Comparison of ENCODE assay signal across 28 mouse cellular contexts in genomic region chr17:78137986-78138385, GRCm38 (mm10).
"Had no signal": no experiment of that assay in that cellular context is flagged by ENCODE, and none has a peak within 500 bp of the region (broad histone marks: within the 10 kb centered on the region; RNA-seq: fewer than 3 reads in every experiment).

No protein-coding gene starts in this region.

- DNase-seq: gastrocnemius, adult 2 months; gastrocnemius, postnatal 10 days; gastrocnemius, postnatal 25 days; heart, adult 18-20 months; heart, postnatal 10 days; heart, postnatal 4 days; kidney, adult 18-20 months; kidney, adult 8-10 months; kidney, postnatal 10 days; kidney, postnatal 25 days; kidney, postnatal 4 days; liver; liver, embryonic 13.5 days had no signal

- H3K4me1 ChIP-seq: heart, embryonic 10.5 days; heart, embryonic 12.5 days; hindbrain, embryonic 12.5 days; intestine, embryonic 15.5 days; limb, embryonic 10.5 days; limb, embryonic 12.5 days; liver, embryonic 13.5 days; liver, embryonic 15.5 days had no signal

- ATAC-seq: hindbrain, embryonic 16.5 days; inflammation-experienced regulatory T-cells, adult 6 months; intestine, embryonic 15.5 days; intestine, postnatal 0 days had no signal

- H3K27ac ChIP-seq: gastrocnemius, adult 2 months; heart, embryonic 10.5 days; hindbrain, embryonic 10.5 days; hindbrain, embryonic 12.5 days; hindbrain, embryonic 14.5 days; intestine, embryonic 15.5 days; layer of hippocampus, adult 2 months; left cerebral cortex, adult 2 months; limb, embryonic 10.5 days; limb, embryonic 12.5 days; liver, embryonic 13.5 days; liver, embryonic 15.5 days had no signal

- H3K36me3 ChIP-seq: heart, embryonic 10.5 days; heart, embryonic 12.5 days; hindbrain, embryonic 10.5 days; hindbrain, embryonic 12.5 days; intestine, embryonic 15.5 days; limb, embryonic 10.5 days; limb, embryonic 12.5 days; liver, embryonic 13.5 days; liver, embryonic 15.5 days had no signal

- H3K4me3 ChIP-seq: gastrocnemius, adult 2 months; heart, embryonic 10.5 days; heart, embryonic 12.5 days; hindbrain, embryonic 10.5 days; hindbrain, embryonic 12.5 days; intestine, embryonic 15.5 days; layer of hippocampus, adult 2 months; left cerebral cortex, adult 2 months; limb, embryonic 10.5 days; limb, embryonic 12.5 days; liver, embryonic 13.5 days; liver, embryonic 15.5 days had no signal

- H3K9ac ChIP-seq: heart, embryonic 12.5 days; hindbrain, embryonic 12.5 days; hindbrain, embryonic 14.5 days; intestine, embryonic 15.5 days; limb, embryonic 12.5 days; liver, embryonic 13.5 days; liver, embryonic 15.5 days had no signal

- H3K4me2 ChIP-seq: heart, embryonic 12.5 days; hindbrain, embryonic 12.5 days; hindbrain, embryonic 14.5 days; intestine, embryonic 15.5 days; limb, embryonic 12.5 days; liver, embryonic 11.5 days; liver, embryonic 13.5 days; liver, embryonic 15.5 days had no signal

- H3K27me3 ChIP-seq: heart, embryonic 12.5 days; hindbrain, embryonic 12.5 days; intestine, embryonic 15.5 days; limb, embryonic 12.5 days; liver, embryonic 13.5 days; liver, embryonic 15.5 days had no signal

- H3K9me3 ChIP-seq: heart, embryonic 10.5 days; heart, embryonic 12.5 days; hindbrain, embryonic 10.5 days; hindbrain, embryonic 12.5 days; intestine, embryonic 15.5 days; limb, embryonic 10.5 days; limb, embryonic 12.5 days; liver, embryonic 13.5 days; liver, embryonic 15.5 days had no signal
